Mouse (Mus musculus) lung, embryonic 16.5 days (tissue): Measurements from ENCODE around the gene Sde2. TPM values are rescaled to one million over a fixed set of nuclear protein-coding genes. Genes with fewer than 3 reads are reported as not detected.
A peak's percentile ranks its signal among the peaks of the same experiment; 100 is the strongest.

Source experiments
- ATAC-seq: fragments of 200-750 bp; cut with Nextera tagmentation; 2 replicates; pipeline ENCODE4 v1.8.0; 2017; ENCODE audit warnings: low read depth, mild to moderate bottlenecking, moderate library complexity
- H3K27ac ChIP-seq: fragments of 300-500 bp; sonication (generic); 2 replicates; pipeline ENCODE4 v1.5.1; 2014; ENCODE audit warnings: mild to moderate bottlenecking, control low read depth, low read length
- H3K27me3 ChIP-seq: fragments of 300-500 bp; sonication (generic); 2 replicates; pipeline ENCODE4 v1.6.1; 2014; ENCODE audit warnings: low read depth, low read length, mixed read lengths; ENCODE audit not compliant: control insufficient read depth, insufficient read depth
- H3K36me3 ChIP-seq: fragments of 300-500 bp; sonication (generic); 2 replicates; pipeline ENCODE4 v1.6.1; 2014; ENCODE audit warnings: low read length; ENCODE audit not compliant: control insufficient read depth, insufficient read depth
- H3K4me1 ChIP-seq: fragments of 300-500 bp; sonication (generic); replicated peaks from 2 replicates; pipeline ENCODE4 v1.6.1; 2014; ENCODE audit warnings: low read length, mixed read lengths; ENCODE audit not compliant: control insufficient read depth, insufficient read depth
- H3K4me2 ChIP-seq: fragments of 300-500 bp; sonication (generic); 2 replicates; pipeline ENCODE4 v1.6.1; 2014; ENCODE audit warnings: low read depth, low read length, control low read depth
- H3K4me3 ChIP-seq: fragments of 300-500 bp; sonication (generic); 2 replicates; pipeline ENCODE4 v1.5.1; 2014; ENCODE audit warnings: mild to moderate bottlenecking, low read length, control low read depth
- H3K9ac ChIP-seq: fragments of 300-500 bp; sonication (generic); 2 replicates; pipeline ENCODE4 v1.6.1; 2014; ENCODE audit warnings: low read length, control low read depth
- H3K9me3 ChIP-seq: fragments of 300-500 bp; sonication (generic); 2 replicates; pipeline ENCODE4 v1.6.1; 2016; ENCODE audit warnings: low read length; ENCODE audit not compliant: control insufficient read depth
- WGBS: fragments of 180-500 bp; shearing (Covaris S2); extraction: QIAGEN DNeasy Blood & Tissue Kit; methylation state at CpG from one replicate; pipeline ENCODE4 v1.1.7; 2014; 5-methylcytosine and 5-hydroxymethylcytosine counted together
- polyA plus RNA-seq: library from polyadenylated mRNA; unstranded; fragments of >200 nt; fragmentation: Nextera tagmentation; extraction: Ambion mirVana; gene quantifications from 2 replicates; pipeline ENCODE4 v1.2.1, GENCODE M21; 2015

Gene Sde2
- polyA plus RNA-seq, 1 experiment from 2014 or later = 38.3 TPM

DNA sequence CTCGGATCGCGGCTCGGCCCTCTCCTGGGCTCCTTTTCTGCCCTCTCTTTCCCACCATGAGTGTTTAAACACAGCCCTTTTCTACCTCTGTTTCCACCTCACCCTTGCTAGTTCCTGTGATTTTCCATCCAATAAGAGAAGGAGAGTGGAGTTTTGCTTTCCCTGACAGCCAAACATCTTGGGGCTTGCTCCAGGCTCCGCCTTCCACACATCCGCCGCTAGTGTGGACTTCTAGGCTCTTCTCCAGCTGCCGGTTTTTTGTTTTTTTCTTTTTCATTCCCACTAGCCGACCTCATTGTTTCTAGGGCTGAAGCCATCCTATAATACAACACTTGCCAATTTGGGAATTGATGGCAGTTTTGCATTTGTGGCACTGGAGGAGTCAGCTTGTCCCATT lies 2.8 kb upstream of the Sde2 start:
- Histone ChIP-seq H3K36me3 (no peaks in the 10 kb centered on the region), H3K9me3 (no peaks in the 10 kb centered on the region), H3K4me3 (peak overlapping the region; percentile 37), H3K4me2 (peak overlapping the region; percentile 54), H3K27me3 (no peaks in the 10 kb centered on the region), H3K27ac (peak overlapping the region; percentile 95), H3K4me1 (peaks cover 27% of the 10 kb centered on the region), H3K9ac (peak overlapping the region; percentile 66)
- under 1% methylated on average over 9 of the region's 9 CpGs for WGBS
- peak; percentile 59 for ATAC-seq

DNA sequence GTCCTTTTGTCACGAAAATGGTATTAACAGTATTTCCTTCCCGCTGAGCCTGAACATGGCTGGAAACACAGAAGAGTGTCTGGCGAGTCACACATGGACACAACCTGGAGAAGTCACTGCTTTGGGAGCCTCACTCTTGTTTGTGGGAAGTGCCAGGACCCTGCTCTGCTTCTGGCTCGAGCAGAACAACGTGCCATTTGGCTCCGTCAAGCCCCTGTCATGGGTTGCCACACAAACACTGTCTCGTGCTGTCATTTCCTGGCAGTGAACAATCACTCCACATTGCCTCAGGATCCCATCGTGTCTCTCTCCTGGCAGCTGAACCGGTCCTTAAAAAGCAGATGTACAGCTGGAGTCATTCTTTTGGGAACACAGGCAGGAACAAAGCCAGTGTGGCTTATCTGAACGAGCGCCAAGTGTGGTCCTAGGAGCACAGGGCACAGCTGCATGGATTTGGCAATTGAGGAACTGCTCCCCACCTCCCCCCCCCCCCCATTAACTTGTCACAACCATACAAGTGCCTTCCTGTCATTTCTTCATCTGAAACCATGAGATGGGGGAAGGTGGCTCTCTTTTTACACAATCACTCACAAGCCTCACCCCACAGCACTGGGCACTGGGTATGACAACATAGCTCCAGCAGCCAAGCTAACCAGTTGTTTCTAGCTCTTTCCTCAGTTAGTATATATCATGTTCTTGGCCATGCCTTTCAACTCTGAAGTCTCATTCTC lies 2.3 kb upstream of the Sde2 start:
- WGBS = 8% methylated on average over 11 of the region's 11 CpGs
- Histone ChIP-seq H3K4me1 (peaks cover 27% of the 10 kb centered on the region), H3K4me3 (peak overlapping the region; percentile 37), H3K9ac (peak overlapping the region; percentile 58), H3K27me3 (no peaks in the 10 kb centered on the region), H3K36me3 (no peaks in the 10 kb centered on the region), H3K4me2 (peak overlapping the region; percentile 54), H3K9me3 (no peaks in the 10 kb centered on the region), H3K27ac (peak overlapping the region; percentile 95)
- ATAC-seq = peak; percentile 27

DNA sequence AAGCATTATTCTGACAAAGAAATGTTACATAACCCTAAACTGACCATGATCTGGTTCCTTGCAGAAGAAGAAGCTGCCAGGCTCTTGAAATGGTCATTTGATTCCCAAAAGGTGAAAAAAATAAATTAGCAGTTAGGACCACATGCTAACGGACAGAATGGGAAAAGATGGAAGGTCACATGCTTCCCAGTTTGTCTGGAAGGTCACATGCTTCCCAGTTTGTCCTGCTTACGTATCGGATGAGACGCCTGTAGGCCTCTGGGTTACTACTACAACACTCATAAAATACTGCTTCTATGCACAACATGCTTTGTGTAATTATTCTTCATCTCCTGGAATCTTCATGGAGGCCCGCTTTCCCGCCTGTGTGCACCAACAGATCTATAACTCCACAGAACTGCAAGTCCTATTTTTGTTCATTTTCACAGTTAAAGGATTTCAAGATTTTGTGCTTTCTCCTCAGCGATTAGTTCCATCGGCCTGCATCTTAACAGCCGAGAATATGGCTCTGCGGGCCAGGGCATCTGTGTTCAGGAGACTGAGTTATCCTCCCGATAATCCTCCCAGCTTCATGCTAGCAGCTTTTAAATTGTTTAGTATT lies 1.1 kb upstream of the Sde2 start:
- peak overlapping the region; percentile 100 for H3K27ac ChIP-seq
- no peaks in the 10 kb centered on the region for H3K27me3 ChIP-seq
- H3K4me3 ChIP-seq = peak overlapping the region; percentile 50
- H3K9me3 ChIP-seq = no peaks in the 10 kb centered on the region
- WGBS = 36% methylated on average over 11 of the region's 11 CpGs
- H3K9ac ChIP-seq = peak overlapping the region; percentile 83
- H3K4me2 ChIP-seq = peak overlapping the region; percentile 73
- H3K36me3 ChIP-seq = no peaks in the 10 kb centered on the region
- H3K4me1 ChIP-seq = peaks cover 27% of the 10 kb centered on the region
- ATAC-seq = no peak

DNA sequence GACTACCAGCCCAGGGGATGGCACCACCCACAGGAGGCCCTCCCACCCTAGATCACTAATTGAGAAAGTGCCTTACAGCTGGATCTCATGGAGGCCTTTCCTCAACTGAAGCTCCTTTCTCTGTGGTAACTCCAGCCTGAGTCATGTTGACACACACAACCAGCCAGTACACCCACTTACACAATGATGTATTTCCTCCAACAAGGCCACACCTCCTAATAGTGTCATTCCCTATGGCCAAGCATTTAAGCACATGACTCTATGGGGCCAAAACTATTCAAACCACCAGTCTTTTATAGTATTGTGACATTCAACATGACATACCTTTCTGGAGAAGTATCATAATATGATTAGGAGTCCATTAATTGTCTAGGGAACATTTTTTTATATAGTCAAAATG lies 7.8 kb downstream of the Sde2 start:
- H3K27me3 ChIP-seq = no peaks in the 10 kb centered on the region
- no peaks in the 10 kb centered on the region for H3K9me3 ChIP-seq
- H3K4me2 ChIP-seq = no peak overlapping the region
- H3K4me1 ChIP-seq = no peaks in the 10 kb centered on the region
- H3K27ac ChIP-seq = no peak overlapping the region
- no peak overlapping the region for H3K4me3 ChIP-seq
- no peak for ATAC-seq
- peaks cover 50% of the 10 kb centered on the region for H3K36me3 ChIP-seq
- no peak overlapping the region for H3K9ac ChIP-seq

DNA sequence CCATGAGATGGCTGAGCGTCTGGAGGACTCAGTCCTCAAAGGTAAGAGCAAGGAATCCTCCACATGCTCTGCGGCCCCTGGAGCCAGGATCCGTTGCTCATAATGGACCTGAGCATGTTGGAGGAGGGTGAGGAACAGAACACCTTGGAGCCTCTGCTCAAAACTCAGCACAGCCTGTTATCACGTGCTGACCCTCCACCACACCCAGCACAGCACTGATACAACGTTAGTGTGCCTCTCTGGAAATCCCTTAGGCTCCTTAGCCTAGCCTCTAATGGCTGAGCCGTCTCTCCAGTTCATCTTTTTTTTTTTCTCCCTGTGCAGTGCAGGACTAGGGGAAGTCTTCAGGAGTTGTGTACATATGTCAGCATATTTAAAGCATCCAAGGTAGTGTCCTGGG lies 9.1 kb downstream of the Sde2 start:
- Histone ChIP-seq H3K4me2 (no peak overlapping the region), H3K36me3 (peaks cover 53% of the 10 kb centered on the region), H3K4me3 (no peak overlapping the region), H3K4me1 (no peaks in the 10 kb centered on the region), H3K27me3 (no peaks in the 10 kb centered on the region), H3K27ac (no peak overlapping the region), H3K9me3 (no peaks in the 10 kb centered on the region), H3K9ac (no peak overlapping the region)
- ATAC-seq = no peak
- WGBS = 83% methylated on average over 6 of the region's 6 CpGs

DNA sequence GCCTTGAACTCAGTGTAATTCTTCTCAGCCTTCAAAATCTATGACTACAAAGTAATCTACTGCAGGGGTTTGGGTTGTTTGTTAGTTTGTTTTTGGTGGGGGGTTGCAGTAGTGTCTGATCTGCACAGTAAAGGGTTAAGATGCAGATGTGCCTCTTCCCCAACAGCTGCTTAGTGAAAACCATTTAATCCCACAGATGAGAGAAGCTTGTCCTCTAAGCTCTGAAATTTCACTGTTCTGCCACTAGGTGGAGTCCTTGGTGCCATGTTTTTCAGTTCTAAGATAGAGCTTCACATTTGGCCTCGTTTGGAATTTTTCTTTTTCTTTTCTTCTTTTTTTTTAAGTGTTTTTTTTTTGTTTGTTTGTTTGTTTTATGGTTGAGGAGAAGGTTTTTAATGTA lies 12.7 kb downstream of the Sde2 start:
- 9% methylated on average over 1 of the region's 1 CpGs for WGBS
- peak; percentile 46; the same call in 1 of the 2 replicates for ATAC-seq
- H3K36me3 ChIP-seq = peaks cover 50% of the 10 kb centered on the region
- H3K27ac ChIP-seq = no peak overlapping the region
- H3K4me1 ChIP-seq = no peaks in the 10 kb centered on the region; the same call in 1 of the 2 replicates
- no peak overlapping the region for H3K4me2 ChIP-seq
- H3K9ac ChIP-seq = no peak overlapping the region
- H3K27me3 ChIP-seq = no peaks in the 10 kb centered on the region
- H3K9me3 ChIP-seq = no peaks in the 10 kb centered on the region
- H3K4me3 ChIP-seq = no peak overlapping the region

DNA sequence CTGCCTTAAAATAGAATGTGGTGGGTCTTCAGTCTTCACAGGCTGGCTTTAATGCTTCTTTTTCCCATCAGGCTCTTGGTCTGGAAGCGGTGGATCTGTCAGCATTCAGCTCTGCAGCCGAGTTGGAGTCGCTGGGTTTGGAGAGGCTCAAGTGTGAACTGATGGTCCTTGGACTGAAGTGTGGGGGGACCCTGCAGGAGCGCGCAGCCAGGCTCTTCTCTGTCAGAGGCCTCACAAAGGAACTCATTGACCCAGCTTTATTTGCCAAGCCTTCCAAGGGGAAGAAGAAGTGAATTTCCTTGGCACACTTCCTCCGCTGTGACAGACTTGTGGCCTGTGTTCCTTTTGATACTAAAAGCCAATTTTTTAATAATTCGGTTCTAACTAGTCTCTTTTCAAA lies 15.1 kb downstream of the Sde2 start:
- peak; percentile 68 for ATAC-seq
- Histone ChIP-seq H3K4me2 (no peak overlapping the region), H3K9ac (no peak overlapping the region), H3K36me3 (peaks cover 32% of the 10 kb centered on the region), H3K9me3 (no peaks in the 10 kb centered on the region), H3K27ac (peak overlapping the region; percentile 21; the same call in 1 of the 2 replicates), H3K4me3 (no peak overlapping the region), H3K27me3 (no peaks in the 10 kb centered on the region), H3K4me1 (no peaks in the 10 kb centered on the region; the same call in 1 of the 2 replicates)
- WGBS = 58% methylated on average over 7 of the region's 7 CpGs

DNA sequence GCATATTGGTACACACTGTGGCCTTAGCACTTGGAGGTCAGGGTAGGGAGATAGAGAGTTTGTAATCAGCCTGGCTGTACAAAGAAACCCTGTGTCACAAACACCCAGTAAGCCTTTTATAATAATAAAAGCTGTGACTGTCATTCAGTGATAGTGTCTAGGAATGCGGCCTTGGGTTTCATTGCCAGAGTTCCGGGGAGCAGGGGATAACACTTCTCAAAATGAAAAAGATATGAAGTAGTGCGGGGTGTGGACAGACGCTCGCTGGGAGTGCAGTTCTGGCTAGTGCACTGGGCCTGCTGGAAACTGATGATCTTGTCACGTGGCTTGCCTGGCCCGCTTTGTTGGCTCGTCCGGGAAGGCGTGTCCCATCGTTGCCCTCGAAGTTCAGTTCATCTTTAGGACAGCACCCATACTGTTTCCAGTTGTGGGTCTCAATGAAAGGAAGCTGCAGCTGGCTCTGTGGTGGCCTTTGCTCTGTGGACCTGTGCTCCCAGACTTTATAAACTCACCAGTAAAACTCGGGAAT lies 19.3 kb downstream of the Sde2 start:
- Histone ChIP-seq H3K27me3 (no peaks in the 10 kb centered on the region), H3K4me2 (no peak overlapping the region), H3K36me3 (peaks cover 16% of the 10 kb centered on the region), H3K9me3 (no peaks in the 10 kb centered on the region), H3K4me1 (no peaks in the 10 kb centered on the region; the same call in 1 of the 2 replicates), H3K9ac (no peak overlapping the region), H3K4me3 (no peak overlapping the region), H3K27ac (no peak overlapping the region)
- ATAC-seq = no peak
- 59% methylated on average over 13 of the region's 13 CpGs for WGBS

DNA sequence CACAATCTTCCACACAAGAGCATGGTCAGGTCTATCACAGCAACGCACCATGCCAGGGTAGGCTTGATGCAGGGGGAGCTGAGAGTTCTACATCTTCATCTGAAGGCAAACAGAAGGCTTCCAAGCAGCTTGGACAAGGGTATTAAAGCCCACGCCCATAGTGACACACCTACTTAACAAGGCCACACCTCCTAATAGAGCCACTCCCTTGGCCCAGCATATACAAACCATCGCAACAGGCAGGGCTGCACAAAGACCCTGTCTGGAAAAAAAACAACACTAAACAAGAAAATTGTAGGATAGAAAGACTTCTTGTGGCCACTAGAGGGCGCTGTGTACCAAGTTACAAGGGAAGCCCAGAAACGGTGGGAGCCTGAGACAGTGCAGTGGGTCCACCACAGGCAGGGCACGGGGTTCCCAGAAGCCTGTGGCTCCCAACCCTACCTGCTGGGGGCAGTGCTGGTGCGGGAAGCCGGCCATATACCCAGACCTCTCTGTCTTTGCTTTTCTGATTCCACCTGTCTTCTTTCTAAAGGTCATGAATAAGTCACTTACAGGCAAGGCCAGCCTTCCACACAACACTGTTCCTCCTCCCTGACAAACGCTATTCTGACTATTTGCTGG lies 23.0 kb downstream of the Sde2 start:
- Histone ChIP-seq H3K4me3 (no peak overlapping the region), H3K27ac (no peak overlapping the region), H3K9ac (no peak overlapping the region), H3K27me3 (no peaks in the 10 kb centered on the region), H3K36me3 (no peaks in the 10 kb centered on the region), H3K4me2 (no peak overlapping the region), H3K4me1 (no peaks in the 10 kb centered on the region), H3K9me3 (no peaks in the 10 kb centered on the region)
- WGBS = 19% methylated on average over 9 of the region's 9 CpGs
- ATAC-seq = peak; percentile 65
